Mouse (Mus musculus) T-helper 17 cell (primary cell): ENCODE data around the gene Coch.
"Not testable (repeated sequence)": the region's sequence is repeated elsewhere in the genome, so short reads cannot be mapped to it uniquely, and the experiment has no call there.

Source experiments
- in situ Hi-C, 2 experiments: fragments of 300-600 bp; cut with MboI, MseI; formaldehyde crosslinking; loops; 1 replicate in 1 of 2; 2 replicates in 1 of 2; pipeline ENCODE4 v1.15.1; 2025; ENCODE audit warnings: high pct_unique_total_duplicates in 2 of 2

Gene Coch

DNA sequence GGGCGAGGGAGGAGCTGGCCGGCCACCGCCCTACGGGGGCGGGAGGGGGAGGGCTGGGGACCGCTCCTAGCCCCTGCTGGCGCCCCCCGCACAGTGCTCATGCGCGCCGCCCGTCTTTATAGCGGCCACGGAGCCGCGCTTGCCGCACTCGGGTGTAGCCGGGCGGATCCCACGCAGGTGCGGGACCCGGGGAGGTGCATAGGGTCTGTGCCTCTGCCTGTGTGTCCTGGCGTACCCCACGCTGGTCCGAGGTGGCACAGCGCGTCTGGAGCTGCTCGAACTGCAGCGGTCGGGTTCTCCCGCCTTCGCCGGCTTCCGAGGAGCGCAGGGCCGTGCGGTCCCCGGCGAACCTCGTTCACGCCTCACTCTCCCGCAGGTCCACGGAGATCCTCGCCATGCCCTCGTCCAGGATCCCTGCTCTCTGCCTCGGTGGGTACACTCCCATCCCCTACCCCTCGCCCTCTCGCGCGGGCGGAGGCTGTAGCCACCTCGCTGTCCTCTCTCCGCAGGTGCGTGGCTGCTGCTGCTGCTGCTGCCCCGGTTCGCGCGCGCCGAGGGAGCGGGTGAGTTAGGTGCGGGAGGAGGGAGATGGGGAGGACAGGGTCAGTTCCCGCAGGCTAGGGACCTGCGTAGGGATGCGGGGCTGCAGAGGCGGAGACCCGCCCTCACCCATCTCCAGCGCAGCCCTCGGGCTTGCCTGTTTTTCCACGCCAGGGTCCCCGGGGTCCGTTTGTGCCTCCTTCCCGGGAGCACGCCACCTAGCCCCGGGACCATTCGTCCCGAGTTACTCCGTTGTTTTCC is at the start of gene Coch:
TSS of gene Coch (plus strand) at position 113 of the 801 bp plus-strand sequence.
- in situ Hi-C loops, result no loop called here

DNA sequence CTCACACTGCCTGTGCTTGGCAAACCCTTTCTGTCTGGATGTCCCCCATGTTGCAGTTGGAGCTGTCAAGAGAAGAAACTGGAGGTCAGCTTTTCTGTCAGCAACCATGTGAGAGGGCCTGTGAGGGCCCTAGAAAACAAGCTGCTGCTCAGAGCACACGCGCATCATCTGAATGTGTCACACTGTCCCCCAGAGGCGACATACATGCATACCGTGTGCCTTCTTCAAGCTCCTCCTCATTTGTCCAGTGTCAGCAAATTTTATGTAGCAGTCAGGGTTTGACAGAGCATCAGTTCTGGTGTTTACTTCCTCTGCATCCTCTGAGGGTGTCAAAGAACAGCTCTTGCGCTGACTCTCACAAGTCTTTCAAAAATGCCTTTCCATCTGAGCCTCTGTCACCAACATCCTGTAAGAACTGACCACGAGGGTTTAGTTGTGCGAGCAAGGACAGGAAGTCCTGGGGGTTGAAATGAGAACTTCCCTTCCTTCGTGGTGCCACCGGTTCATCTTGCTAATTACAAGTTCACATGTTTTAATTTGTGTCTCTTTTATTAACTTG is 49.7 kb upstream of the Coch start:
- in situ Hi-C loops, result loop anchor here in 1 of 2 experiments (10.0 kb wide), 1 partner anchor 609 kb away; no protein-coding TSS in a partner anchor

GRCm38 (mm10) chr12:51555041-51555440 is 38.1 kb upstream of the Coch start:
- in situ Hi-C loops, result no loop called here

GRCm38 (mm10) chr12:51561416-51561815 is 31.7 kb upstream of the Coch start:
- in situ Hi-C loops, result no loop called here

DNA sequence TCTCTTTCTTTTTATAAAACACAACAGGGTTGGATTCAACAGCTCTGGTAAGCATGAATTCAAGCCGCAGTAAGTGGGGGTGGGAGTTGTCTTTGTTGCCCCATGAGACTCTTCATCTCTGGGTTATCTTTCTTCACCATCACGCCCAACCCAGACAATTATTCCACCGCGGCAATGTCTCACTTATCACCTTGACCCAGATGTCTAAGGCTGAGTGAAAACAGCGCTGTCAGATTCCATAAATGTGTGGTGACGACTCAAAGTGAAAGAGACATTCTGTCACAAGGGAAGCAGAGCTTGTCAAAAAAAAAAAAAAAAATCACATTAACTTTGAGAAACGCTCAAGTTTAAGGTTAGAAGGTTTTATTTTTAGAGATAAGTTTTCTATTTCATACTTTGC is 25.9 kb upstream of the Coch start:
- in situ Hi-C loops, result no loop called here

DNA sequence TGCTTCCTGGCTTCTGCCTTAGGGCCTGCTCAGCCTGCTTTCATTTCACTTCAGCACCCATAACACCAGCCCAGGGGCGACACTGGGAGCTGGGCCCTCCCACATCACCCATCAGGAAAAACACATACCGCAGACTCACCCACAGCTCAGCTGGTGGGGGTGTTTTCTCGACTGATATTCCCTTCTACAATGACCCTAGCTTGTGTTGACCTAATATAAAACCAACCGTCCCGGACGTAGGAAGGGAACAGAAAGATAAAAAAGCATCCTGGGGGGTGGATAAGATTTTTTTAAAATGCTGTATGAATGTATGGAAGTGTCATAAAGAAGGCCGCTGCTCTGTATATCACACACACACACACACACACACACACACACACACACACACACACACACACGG is 23.7 kb upstream of the Coch start:
- in situ Hi-C loops, result no loop called here

DNA sequence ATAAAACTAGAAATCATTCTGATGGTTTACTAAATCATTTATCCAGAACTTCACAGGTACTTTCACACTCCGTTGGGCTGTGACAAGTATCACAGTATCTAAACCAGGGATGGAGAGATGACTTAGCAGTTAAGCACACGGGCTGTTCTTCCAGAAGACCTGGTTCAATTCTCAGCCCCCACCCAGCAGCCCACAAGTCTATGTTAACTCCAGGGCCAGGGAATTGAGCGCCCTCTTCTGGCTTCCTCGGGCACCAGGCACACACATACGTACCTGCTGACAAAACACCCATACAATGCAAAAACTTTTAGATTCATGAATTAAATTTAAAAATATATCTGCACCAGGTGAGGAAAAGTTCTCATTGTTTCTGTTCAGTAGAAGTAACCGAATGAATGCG is 23.2 kb upstream of the Coch start:
- in situ Hi-C loops, result no loop called here

DNA sequence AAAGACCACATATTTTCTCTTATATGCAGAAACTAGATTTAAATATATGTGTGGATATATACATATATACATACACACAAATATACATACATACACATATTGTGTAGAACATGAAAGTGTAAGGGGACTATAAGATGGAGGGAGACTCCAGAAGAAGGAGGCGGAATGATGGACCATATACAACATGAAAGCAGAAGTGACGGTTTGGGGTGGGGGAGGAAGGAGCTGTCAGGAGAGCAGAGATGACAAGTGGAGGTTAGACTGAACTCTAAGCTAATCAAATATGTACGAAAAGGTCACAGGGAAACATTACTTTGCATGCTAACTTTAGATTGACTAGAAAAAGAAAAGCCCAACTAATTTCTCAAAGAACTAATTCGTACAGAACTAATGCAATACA is 20.5 kb upstream of the Coch start:
- in situ Hi-C loops, result no loop called here

DNA sequence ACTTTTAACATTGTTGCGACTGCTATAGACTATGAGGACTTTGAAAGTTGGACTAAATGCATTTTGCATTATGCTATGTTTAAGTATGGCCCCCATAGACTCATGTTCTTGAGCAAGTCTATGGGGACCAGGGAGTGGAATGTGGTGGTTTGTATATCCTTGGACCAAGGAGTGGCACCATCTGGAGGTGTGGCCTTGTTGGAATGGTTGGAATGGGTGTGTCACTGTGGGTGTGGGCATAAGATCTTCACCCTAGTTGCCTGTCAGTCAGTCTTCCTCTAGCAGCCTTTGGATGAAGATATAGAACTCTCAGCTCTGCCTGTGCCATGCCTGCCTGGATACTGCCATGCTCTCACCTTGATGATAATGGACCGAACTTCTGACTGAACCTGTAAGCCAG is 15.3 kb upstream of the Coch start:
- in situ Hi-C loops, result not testable (repeated sequence)

- in situ Hi-C loops, result no loop called here
Measured at GRCm38 (mm10) chr12:51589263-51589662, 3.9 kb upstream of the Coch start.

DNA sequence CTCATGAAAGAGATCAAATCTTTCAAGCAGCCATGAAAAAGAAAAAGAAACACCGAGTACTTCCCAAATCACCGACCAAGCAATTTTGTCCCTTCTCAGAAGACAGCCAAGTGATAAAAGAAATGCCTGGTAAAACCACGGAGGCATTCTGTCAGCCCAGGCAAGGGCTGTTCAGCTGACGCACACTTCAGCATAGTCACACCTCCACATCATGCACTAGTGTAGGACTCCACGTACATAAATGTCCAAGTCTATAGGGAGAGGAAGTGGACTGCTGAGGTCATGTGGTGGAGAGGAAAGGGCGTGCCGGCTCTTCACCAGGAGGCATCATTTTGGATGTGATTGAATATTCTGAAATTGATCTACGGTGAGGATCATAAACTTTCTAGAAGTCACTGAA is 1.2 kb upstream of the Coch start:
- in situ Hi-C loops, result no loop called here

DNA sequence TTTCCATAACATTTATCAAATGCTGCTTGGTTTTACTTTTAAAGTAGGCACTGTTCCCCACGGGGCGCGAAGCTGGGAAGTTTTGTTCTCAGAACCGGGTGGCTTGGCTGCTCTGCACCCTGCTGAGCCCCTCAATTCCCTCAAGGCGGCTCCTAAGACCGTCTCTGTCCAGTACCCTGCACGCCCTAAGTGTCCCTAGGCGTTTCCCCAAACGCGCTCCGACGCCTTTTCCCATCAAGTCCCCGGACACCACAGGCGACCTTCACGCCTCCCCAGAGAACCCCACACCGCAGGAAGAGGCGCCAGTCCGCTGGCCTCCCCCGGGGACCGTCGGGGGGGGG is 283 bp upstream of the Coch start:
- in situ Hi-C loops, result no loop called here

DNA sequence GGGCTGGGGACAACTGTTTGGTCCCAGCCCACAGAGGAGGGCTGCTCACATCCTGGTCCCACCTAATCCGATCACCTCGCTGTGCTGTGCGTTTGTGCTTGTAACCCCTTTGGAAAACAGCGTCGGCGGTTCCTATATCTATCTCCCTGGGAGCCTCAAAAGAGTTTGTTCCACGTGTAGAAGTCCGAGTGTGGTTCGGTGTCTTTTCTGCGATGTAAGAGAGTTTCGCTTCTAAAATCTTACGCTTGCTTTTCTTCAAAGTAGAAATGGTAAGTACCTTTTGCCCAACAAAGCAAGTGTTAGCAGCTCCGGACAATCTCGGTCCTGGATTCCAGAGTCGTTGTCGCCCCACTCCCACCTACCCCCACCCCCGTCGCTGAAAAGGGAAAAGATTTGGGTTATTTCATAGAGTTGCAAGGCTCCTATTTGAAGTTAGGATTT is 909 bp downstream of the Coch start:
- in situ Hi-C loops, result no loop called here

- in situ Hi-C loops, result no loop called here
Measured at GRCm38 (mm10) chr12:51603306-51603705, 10.2 kb downstream of the Coch start.

- in situ Hi-C loops, result no loop called here
Measured at GRCm38 (mm10) chr12:51606138-51606537, 13.0 kb downstream of the Coch start.

DNA sequence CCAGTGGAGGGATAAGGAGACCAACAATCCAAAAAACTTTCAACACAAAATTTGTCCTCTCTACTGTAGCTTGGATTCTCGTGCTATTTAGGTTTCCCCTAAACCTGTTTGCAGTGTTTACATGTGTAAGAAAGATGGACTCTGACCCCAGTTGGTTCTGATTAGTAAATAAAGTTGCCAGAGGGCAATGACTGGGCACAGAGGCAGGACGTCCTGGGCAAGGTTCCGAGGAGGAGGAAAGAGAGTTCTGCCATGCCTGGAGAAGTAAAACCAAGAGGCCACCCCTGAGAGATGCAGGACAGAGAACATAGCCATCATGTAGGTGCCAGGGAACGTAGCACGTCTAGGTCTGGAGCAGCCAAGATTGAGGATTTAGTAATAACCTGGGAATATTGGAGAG is 19.2 kb downstream of the Coch start:
- in situ Hi-C loops, result no loop called here

GRCm38 (mm10) chr12:51620572-51620971 is 27.4 kb downstream of the Coch start:
- in situ Hi-C loops, result loop anchor here in 1 of 2 experiments (10.0 kb wide), 1 partner anchor 186 kb away; no protein-coding TSS in a partner anchor

DNA sequence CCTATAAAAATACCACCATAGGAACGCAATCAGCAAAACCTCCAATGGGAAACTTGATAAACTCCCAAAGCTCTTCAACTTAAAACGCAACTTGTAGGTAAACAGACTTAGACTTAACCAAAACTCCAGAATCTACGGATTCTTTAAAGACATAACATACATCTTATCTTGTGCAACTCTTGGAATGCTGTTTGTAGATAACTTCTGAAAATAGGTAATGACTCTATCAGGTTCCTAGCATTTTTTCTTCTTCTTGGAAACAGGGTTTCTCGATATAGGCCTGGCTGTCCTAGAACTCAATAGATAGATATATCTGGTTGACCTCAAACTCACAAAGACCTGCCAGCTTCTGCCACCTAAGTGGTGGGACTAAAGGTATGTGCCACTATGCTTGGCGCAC is 28.0 kb downstream of the Coch start:
- in situ Hi-C loops, result loop anchor here in 1 of 2 experiments (10.0 kb wide), 1 partner anchor 186 kb away; no protein-coding TSS in a partner anchor

- in situ Hi-C loops, result loop anchor here in 1 of 2 experiments (10.0 kb wide), 1 partner anchor 188 kb away; no protein-coding TSS in a partner anchor
Measured at GRCm38 (mm10) chr12:51622670-51623365, 29.7 kb downstream of the Coch start.

- in situ Hi-C loops, result loop anchor here in 1 of 2 experiments (10.0 kb wide), 1 partner anchor 189 kb away; no protein-coding TSS in a partner anchor
Measured at GRCm38 (mm10) chr12:51623366-51623694, 30.2 kb downstream of the Coch start.

GRCm38 (mm10) chr12:51633481-51633880 is 40.3 kb downstream of the Coch start:
- in situ Hi-C loops, result loop anchor here in 1 of 2 experiments (10.0 kb wide), 1 partner anchor 269 kb away; no protein-coding TSS in a partner anchor

DNA sequence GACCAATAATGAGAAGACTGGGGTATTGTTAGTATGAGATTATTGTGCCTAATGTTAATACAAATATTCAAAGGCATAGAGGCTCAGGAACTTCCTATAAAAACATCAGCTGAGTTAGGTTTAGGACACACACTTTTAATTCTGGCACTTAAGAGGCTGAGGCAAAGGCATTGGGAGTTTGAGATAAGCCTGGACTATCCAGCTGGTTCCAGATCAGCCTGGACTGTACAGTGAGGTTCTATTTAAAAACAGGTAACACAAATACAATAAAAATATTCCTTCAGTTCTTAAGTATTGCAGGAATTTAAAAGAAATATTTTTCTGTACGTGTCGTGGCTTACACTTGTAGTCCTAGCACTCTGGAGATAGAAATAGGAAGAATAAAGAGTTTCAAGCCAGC is 43.1 kb downstream of the Coch start:
- in situ Hi-C loops, result loop anchor here in 1 of 2 experiments (10.0 kb wide), 1 partner anchor 271 kb away; no protein-coding TSS in a partner anchor
